Mouse (Mus musculus) lung, postnatal 25 days (tissue): ENCODE measurements at regions not wholly inside any gene's neighbourhood (a gene's known extent, or its start where the extent isn't known, plus 50 kb on each side); places are given as distances from the start of the nearest gene placed in this dataset.

Source experiments
- DNase-seq: peaks from one replicate; pipeline ENCODE4 v3.0.0; 2022; ENCODE audit warnings: low spot score

DNA sequence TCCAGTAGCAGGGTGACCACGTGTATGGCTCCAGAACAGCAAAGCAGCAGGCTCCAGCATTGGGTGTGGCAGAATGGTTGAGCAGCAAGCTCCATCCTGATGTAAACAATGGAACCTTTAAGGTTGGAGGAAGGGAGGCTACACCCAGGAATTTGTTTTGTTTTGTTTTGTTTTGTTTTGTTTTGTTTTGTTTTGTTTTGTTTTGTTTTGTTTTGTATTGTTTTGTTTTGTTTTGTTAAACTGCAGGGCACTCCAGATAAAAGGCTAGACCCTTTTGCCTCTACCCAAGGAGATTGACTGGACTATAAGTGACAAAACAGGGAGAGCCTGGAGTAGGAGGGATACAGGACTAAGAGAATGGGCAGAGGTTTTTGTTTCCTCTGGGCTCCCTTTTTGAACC, 647.5 kb downstream of the Kcnj3 start:
- DNase-seq = no peak

GRCm38 (mm10) chr2:56109531-56109930, 673.8 kb downstream of the Kcnj3 start:
- DNase-seq = no peak

DNA sequence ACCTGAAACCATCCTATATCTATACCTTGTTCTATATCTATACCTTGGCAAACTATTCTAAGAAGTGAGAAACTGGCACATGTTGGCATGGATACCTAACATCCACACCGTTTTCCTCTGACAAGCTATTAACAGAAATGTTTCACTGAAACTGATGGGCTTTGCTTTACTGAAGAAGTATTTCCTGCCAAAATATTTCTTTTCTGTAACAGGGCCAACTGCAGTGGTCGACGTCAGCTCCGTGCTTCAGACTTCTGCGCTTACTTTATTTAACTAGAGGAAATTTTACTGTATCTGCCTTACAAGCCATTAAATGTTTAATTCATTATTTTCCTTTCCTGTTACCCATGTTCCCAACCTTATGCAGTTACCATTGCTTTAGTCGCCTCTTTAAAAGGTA, 674.2 kb downstream of the Kcnj3 start:
- no peak for DNase-seq

GRCm38 (mm10) chr2:56114469-56114868, 678.7 kb downstream of the Kcnj3 start:
- DNase-seq = peak; percentile 31

DNA sequence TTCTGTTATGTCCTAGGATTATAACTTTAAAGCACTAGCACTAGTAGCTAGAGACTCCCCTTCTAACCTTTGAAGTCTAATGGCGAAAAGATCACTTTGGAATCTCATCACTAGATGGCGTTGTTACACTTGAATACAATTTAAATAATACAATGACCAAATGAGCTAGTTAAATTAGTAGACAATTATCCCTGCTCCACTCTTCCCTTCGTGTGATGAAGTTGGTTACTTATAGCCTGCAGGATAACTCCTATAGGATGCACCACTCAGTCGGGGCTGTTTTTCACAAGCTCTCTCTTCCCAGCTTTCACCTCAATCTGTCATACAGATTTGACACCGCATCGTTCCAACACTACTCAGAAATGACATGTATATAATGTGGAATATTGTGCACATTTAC, 683.6 kb downstream of the Kcnj3 start:
- peak; percentile 2 for DNase-seq

- DNase-seq = no peak
These were observed 711.4 kb downstream of the Kcnj3 start for GRCm38 (mm10) chr2:56147107-56147615.

GRCm38 (mm10) chr2:56196449-56196848, 760.7 kb downstream of the Kcnj3 start:
- no peak for DNase-seq

DNA sequence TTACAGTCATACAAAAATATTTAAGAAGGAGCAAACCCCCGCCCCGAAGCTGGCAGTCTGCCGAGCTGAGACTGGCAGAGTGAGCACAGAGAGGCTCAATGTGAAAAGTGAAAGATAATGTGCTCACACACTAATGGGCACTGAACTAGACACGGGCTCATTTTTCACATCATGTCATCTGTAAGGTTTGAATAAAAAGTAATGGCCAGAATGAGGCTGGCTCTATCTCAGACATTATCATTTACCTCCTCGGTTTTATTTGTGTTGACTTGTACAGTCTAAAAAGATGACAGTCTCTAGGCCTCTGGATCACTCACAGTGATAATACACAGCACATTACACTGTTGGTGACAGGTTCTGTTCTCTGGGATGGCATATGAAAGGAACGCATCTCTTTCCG, 791.7 kb downstream of the Kcnj3 start:
- no peak for DNase-seq

- no peak for DNase-seq
These were observed 797.3 kb downstream of the Kcnj3 start for GRCm38 (mm10) chr2:56233042-56233441.

- no peak for DNase-seq
These were observed 821.5 kb downstream of the Kcnj3 start for GRCm38 (mm10) chr2:56257044-56257954.

DNA sequence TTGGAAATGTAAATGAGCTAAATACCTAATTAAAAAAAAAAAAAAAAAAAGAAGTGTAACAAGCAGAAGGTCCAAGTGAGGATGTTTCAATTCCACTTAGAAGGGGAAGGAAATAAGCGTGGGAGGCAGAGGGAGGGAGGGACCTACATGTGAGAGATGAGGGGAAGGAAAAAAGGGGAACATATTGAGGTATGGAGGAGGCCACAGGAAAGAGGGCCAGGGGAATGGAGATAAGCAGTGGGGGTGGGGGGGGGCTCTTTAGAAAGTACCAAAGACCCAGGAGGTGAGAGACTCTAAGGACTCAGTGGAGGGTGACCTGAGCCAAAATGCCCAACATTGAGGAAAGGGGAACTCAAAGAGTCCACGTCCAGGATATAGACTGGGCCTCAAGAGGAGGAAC, 818.9 kb downstream of the Nr4a2 start:
- peak; percentile 5 for DNase-seq

DNA sequence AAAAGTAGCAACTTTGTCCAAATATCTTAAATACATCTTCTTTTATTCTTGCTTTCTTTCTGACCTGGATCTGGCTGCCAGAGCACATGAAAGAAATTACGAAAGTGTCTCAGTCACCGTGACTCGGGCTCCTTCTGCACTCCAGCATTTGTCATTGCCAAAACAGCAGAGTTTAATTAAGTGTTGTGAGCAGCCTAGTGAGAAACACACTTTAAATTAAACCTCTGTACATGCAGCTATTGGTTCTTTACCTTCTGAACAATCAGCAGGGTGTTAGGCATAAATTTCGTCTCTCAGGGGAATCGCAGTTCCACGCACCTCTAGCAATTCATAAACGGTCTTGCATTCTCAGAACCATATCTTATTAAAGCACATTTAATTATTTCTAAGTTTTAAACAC, 802.1 kb downstream of the Nr4a2 start:
- no peak for DNase-seq

- no peak for DNase-seq
These were observed 801.3 kb downstream of the Nr4a2 start for GRCm38 (mm10) chr2:56322508-56322907.

GRCm38 (mm10) chr2:56335974-56336373, 787.8 kb downstream of the Nr4a2 start:
- DNase-seq = no peak

- DNase-seq = no peak
These were observed 759.7 kb downstream of the Nr4a2 start for GRCm38 (mm10) chr2:56364065-56364464.
